Mouse (Mus musculus) ovary, adult 2 months (tissue): ENCODE results near the gene Zfp72. TPM values are rescaled to one million over a fixed set of nuclear protein-coding genes. Genes with fewer than 3 reads are reported as not detected.

Source experiments
- polyA plus RNA-seq: library from polyadenylated mRNA; depleted of rRNA; stranded (reverse); fragments of >200 nt; gene quantifications from 2 replicates; pipeline ENCODE4 v1.2.3, GENCODE M21; 2012; rRNA removed

The Zfp72 gene
- 0.03 and 0.17 TPM in 2 replicates for polyA plus RNA-seq

DNA sequence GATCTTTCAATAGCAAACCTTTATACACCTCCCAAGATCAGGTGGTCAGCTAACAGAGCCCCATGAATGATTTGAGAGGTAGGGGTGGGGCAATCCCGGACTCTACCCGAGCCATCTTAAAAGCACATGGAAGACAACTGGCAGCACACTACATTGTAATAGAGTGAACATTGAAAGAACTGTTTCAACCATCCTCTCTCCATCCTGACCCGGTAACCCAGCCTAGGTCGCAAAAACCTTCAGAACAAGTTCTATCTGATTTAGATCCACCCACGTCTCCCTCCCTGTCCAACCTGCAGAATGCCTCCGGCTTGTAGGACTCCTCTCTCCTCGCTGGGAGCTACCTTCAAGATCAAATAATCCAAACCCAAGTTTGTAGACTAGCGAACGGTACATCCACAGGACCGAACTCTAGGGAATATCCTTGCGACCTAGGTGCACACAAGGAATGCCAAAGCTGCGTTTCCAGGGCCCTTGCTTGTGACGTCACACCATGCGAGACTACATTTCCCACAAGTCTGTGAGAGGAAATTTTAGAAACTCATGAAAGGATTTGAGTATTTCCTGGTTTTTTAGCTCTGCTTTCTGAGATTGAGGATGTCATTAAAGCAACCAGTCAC lies at the start of gene Zfp72:
Gene Zfp72, minus strand, starts transcription at position 466 of the 620 bp plus-strand sequence.

GRCm38 (mm10) chr13:74399298-74399839 lies 8.7 kb upstream of the Zfp72 start, which contains the start of gene Ftl1-ps1:
Gene Ftl1-ps1, plus strand, starts transcription at chr13:74399694.

DNA sequence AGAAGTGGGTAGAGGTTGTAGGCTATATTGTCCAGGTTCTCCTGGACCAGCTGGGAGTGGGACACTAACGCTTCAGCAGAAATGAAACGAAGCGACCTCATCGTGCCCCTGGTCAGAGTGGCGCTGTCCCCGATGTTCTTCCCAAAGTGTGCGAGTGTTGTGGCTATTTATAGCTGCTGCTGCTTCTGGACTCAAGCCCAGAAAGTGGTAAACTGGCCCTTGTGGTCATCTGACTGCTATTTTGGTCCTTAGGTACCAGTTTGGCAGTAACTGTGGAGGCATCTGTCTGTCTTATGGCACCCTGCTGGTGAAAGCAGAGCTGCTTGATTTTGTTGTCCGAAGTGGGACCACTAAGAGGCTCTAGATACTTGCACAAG lies 26.8 kb downstream of the Zfp72 start, which contains the start of gene Lrrc14b:
Gene Lrrc14b, minus strand, starts transcription at position 147 of the 377 bp plus-strand sequence.

GRCm38 (mm10) chr13:74349566-74350434 lies 40.8 kb downstream of the Zfp72 start, which contains the start of the genes Sdha and Ccdc127:
Gene Sdha, minus strand, starts transcription at chr13:74350280.
Gene Ccdc127, plus strand, starts transcription at chr13:74350309.

Other genes starting within 250 kb of the Zfp72 start
- 39.7 and 52.8 TPM in 2 replicates for gene Exoc3, start 182.1 kb downstream of the Zfp72 start, polyA plus RNA-seq
- gene Ahrr, start 98.5 kb downstream of the Zfp72 start, polyA plus RNA-seq, result 0.70 and 1.0 TPM in 2 replicates
- 78.0 and 106 TPM in 2 replicates for gene Pdcd6, start 73.3 kb downstream of the Zfp72 start, polyA plus RNA-seq
- gene Sdha, start 40.6 kb downstream of the Zfp72 start, polyA plus RNA-seq, result 99.6 and 106 TPM in 2 replicates
- gene Ccdc127, start 40.5 kb downstream of the Zfp72 start, polyA plus RNA-seq, result 1.8 and 2.7 TPM in 2 replicates
- gene Lrrc14b, start 26.8 kb downstream of the Zfp72 start, polyA plus RNA-seq, result 0.67 and 0.95 TPM in 2 replicates
- 30.7 and 30.9 TPM in 2 replicates for gene Ftl1-ps1, start 8.9 kb upstream of the Zfp72 start, polyA plus RNA-seq
- gene Zfp825, start 103.2 kb upstream of the Zfp72 start, polyA plus RNA-seq, result 0.47 TPM in 1 of 2 replicates, not detected in the other
- gene Erap1, start 248.7 kb upstream of the Zfp72 start, polyA plus RNA-seq, result 8.7 and 16.4 TPM in 2 replicates